Mouse (Mus musculus) forelimb bud, embryonic 11.5 days (tissue): Measurements from ENCODE around the gene Slc39a2.

Source experiments
- DNase-seq: peaks from one replicate; pipeline ENCODE4 v3.0.0-alpha.2; 2012; ENCODE audit warnings: low read depth, low spot score

The Slc39a2 gene

GRCm38 (mm10) chr14:51932092-51933020, 39.7 kb downstream of the Slc39a2 start:
- no peak for DNase-seq

- DNase-seq, result no peak
Observed at GRCm38 (mm10) chr14:51939005-51939404, 46.3 kb downstream of the Slc39a2 start.

- DNase-seq, result peak; percentile 31
Observed at GRCm38 (mm10) chr14:51940944-51941560, 48.4 kb downstream of the Slc39a2 start.

- DNase-seq, result no peak
Observed at GRCm38 (mm10) chr14:51941577-51941976, 48.9 kb downstream of the Slc39a2 start.

- no peak for DNase-seq
Observed at GRCm38 (mm10) chr14:51942236-51942635, 49.5 kb downstream of the Slc39a2 start.

- no peak for DNase-seq
Observed at GRCm38 (mm10) chr14:51943336-51943735, 50.6 kb downstream of the Slc39a2 start.
